Mouse (Mus musculus): ENCODE measurements around the gene Foxo1. TPM values are rescaled to one million over a fixed set of nuclear protein-coding genes. Genes with fewer than 3 reads are reported as not detected.

Gene Foxo1
- polyA plus RNA-seq, 1 experiment from 2014 or later = 3.5 TPM

DNA sequence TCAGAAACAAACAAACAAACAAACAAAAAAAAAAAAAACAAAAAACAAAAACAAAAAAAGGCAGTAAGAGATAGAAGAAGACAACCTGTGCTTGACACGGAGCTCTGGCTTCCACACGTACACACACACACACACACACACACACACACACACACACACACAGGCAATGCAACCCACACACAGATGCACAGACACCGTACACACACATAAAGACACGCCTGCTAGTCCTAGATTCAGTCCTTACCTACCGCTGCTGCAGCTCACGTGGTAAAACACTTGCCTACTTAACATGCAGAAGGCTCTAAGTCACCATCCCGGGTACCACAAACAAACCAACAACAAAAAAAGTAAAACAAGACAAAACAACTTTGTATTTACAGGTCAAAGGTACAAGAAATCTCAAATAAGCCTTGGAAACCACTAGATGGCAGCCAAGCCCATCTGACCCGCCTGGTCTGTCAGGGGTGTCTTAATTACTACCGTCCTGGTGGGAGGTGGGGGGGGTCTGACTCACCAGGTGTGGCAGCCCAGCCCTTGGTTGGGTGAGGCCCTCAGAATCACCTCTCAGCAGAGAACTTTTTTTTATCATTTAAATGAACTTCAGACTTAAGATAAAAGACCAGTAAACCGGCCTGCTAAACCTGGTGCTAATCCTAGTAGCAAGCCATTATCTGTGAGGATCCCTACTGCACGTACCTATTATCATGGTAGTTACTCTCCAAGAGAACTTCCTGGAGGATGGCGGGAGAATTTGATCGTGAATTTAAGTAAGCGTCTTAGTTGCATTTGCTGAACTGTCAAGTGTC lies 14.3 kb upstream of the Foxo1 start:
- 27% methylated on average over 14 of the region's 14 CpGs for WGBS (ENCODE audit: insufficient replicate concordance)
- peak; percentile 42 for DNase-seq
- peak; percentile 64 for TF ChIP-seq CTCF (IDR thresholded peaks at IDR 0.05; ENCODE audit: low read depth)
- TF ChIP-seq EP300 (IDR thresholded peaks at IDR 0.05; ENCODE audit: low read depth) = no peak

DNA sequence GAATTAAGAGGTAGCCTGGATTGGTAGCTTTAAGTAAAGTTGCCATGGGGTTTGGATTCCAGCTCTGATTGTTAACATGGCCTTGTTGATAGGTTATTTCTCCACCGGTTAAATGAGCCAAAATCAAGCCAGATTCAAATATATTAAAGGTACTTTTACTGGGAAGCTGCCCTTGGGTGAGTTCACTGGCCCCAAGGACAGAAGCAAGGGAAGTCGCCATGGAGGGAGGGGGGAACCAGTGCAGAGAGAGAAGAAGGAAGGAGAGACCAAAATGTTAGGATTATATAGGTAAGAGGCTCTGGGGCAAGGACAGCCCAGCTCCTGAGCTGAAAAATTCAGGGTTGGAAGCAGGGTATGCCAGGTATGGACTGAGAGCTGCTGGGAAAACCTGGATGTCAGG lies 13.6 kb upstream of the Foxo1 start:
- TF ChIP-seq EP300 (IDR thresholded peaks at IDR 0.05; ENCODE audit: low read depth) (no peak), CTCF (IDR thresholded peaks at IDR 0.05; ENCODE audit: low read depth) (no peak)
- no peaks in the 10 kb centered on the region for H3K36me3 ChIP-seq (replicated peaks; ENCODE audit: insufficient read depth, low read length)
- no peak for ATAC-seq
- H3K27me3 ChIP-seq (ENCODE audit: insufficient read depth, low read length) = no peaks in the 10 kb centered on the region
- no peak overlapping the region for H3K4me3 ChIP-seq (ENCODE audit: low read depth, low read length)
- H3K9me3 ChIP-seq (ENCODE audit: low read length) = no peaks in the 10 kb centered on the region
- no peaks in the 10 kb centered on the region; the same call in 1 of the 2 replicates for H3K4me1 ChIP-seq (ENCODE audit: insufficient read depth)
- no peak overlapping the region for H3K9ac ChIP-seq (replicated peaks)
- no peak overlapping the region for H3K4me2 ChIP-seq (ENCODE audit: low read depth, low read length)
- WGBS (ENCODE audit: insufficient replicate concordance) = 20% methylated on average over 2 of the region's 2 CpGs
- no peak overlapping the region for H3K27ac ChIP-seq (ENCODE audit: low read depth)
- no peak for DNase-seq

More for the DNA sequence above, 14.3 kb upstream of the Foxo1 start:
- no peaks in the 10 kb centered on the region for H3K9me3 ChIP-seq (ENCODE audit: low read length)
- H3K4me3 ChIP-seq (ENCODE audit: low read depth, low read length) = no peak overlapping the region
- no peak overlapping the region for H3K4me2 ChIP-seq (ENCODE audit: low read depth, low read length)
- H3K9ac ChIP-seq (replicated peaks) = no peak overlapping the region
- no peak for ATAC-seq
- H3K27ac ChIP-seq (ENCODE audit: low read depth) = no peak overlapping the region
- H3K36me3 ChIP-seq (replicated peaks; ENCODE audit: insufficient read depth, low read length) = no peaks in the 10 kb centered on the region
- H3K27me3 ChIP-seq (ENCODE audit: insufficient read depth, low read length) = no peaks in the 10 kb centered on the region
- H3K4me1 ChIP-seq (ENCODE audit: insufficient read depth) = no peaks in the 10 kb centered on the region; the same call in 1 of the 2 replicates

DNA sequence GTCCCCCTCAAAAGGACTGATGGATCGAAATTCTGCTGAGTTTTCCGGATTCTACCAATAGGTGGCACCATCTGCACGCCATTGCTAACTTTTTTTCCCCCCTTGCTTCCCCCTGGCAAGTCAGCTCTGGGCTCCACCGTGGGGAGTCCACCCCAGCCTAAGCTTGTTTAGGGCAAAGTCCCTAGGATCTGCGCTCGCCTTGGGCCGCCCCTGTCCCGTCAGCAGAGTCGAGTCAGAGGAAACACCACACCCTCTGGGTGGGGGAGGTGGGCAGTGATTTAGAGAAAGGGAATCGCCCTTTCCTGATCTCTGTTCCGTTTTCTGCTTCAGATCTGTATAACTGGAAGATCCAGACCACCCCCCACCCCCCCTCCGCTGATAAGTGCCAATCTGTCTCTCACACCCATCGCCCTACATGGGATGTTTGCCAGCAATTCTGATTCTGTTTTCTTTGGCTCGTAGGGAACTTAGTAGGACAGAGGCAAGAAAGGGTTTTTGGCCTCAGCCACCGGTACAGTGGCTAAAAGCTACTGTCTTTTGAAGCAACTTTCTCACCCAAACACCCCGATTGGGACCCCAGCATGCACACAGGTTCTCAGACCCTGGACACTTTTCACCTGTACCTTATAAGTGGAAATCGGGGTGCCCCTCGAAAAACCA lies 10.2 kb upstream of the Foxo1 start:
- 14% methylated on average over 18 of the region's 18 CpGs for WGBS (ENCODE audit: insufficient replicate concordance)
- no peak overlapping the region for H3K9ac ChIP-seq (replicated peaks)

DNA sequence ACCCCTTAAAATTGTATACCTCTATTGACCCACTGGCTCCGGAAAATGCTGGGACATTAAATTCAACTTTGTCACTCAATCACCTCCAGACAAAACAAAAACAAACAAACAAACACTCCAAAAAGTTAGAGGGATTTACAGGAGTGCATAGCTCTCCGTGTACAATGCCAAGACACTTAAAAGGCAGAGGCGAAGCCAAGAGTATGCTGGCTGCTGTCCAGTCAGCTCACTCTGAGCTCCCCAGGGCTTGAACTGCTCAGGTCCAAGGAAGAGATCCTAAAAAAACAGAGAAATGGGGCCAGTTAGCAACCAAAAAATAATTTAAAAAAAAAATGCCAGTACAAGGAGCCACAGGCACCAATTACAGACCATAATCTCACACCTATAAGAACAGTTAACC lies 9.6 kb upstream of the Foxo1 start:
- no peak overlapping the region for H3K4me3 ChIP-seq (ENCODE audit: low read depth, low read length)
- no peak overlapping the region for H3K4me2 ChIP-seq (ENCODE audit: low read depth, low read length)
- H3K27ac ChIP-seq (ENCODE audit: low read depth) = no peak overlapping the region
- no peak for DNase-seq
- 50% methylated on average over 3 of the region's 3 CpGs for WGBS (ENCODE audit: insufficient replicate concordance)
- no peaks in the 10 kb centered on the region for H3K27me3 ChIP-seq (ENCODE audit: insufficient read depth, low read length)
- no peak for TF ChIP-seq CTCF (IDR thresholded peaks at IDR 0.05; ENCODE audit: low read depth)
- no peak for TF ChIP-seq EP300 (IDR thresholded peaks at IDR 0.05; ENCODE audit: low read depth)
- H3K4me1 ChIP-seq (ENCODE audit: insufficient read depth) = no peaks in the 10 kb centered on the region; the same call in 1 of the 2 replicates
- no peaks in the 10 kb centered on the region for H3K36me3 ChIP-seq (replicated peaks; ENCODE audit: insufficient read depth, low read length)
- H3K9ac ChIP-seq (replicated peaks) = no peak overlapping the region
- ATAC-seq = no peak
- H3K9me3 ChIP-seq (ENCODE audit: low read length) = no peaks in the 10 kb centered on the region

More for the DNA sequence above, 10.2 kb upstream of the Foxo1 start:
- Histone ChIP-seq H3K36me3 (replicated peaks; ENCODE audit: insufficient read depth, low read length) (no peaks in the 10 kb centered on the region), H3K4me1 (ENCODE audit: insufficient read depth) (no peaks in the 10 kb centered on the region; the same call in 1 of the 2 replicates), H3K4me3 (ENCODE audit: low read depth, low read length) (no peak overlapping the region), H3K27me3 (ENCODE audit: insufficient read depth, low read length) (no peaks in the 10 kb centered on the region), H3K9me3 (ENCODE audit: low read length) (no peaks in the 10 kb centered on the region), H3K4me2 (ENCODE audit: low read depth, low read length) (peak overlapping the region; percentile 67), H3K27ac (ENCODE audit: low read depth) (no peak overlapping the region)
- DNase-seq (peak; percentile 46), ATAC-seq (0 out of 2 replicates have a peak, but pooled peaks have one; percentile 35)
- peak; percentile 76 for TF ChIP-seq CTCF (IDR thresholded peaks at IDR 0.05; ENCODE audit: low read depth)
- TF ChIP-seq EP300 (IDR thresholded peaks at IDR 0.05; ENCODE audit: low read depth) = no peak

DNA sequence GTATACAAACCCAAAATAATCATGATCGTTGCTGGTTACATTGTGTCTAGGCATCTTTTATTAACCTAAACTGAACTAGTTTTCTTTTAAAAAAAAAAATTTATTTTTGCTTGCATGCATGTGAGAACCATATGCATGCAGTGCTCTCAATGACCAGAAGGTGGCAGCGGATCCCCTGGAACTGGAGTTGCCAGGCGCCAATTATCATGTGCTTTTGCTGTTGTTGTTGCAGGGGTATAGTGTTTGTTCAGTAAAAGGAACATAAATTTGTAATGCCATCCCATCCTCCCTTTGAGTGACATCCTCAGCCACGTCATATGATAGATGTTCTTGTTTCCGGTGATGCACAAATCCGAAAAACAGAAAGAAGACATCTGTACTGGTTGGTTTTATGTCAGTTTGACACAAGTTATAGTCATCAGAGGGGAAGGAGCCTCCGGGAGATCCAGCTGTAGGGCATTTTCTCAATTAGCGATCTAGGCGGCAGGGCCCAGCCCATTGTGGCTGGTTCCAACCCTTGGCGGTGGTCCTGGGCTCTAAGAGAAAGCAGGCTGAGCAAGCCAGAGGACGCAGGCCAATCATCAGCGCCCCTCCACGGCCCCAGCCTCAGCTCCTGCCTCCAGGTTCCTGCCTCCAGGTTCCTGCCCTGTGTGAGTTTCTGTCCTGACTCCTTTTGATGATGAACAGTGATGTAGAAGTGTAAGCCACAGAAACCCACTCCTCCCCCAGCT lies 5.5 kb upstream of the Foxo1 start:
- H3K9ac ChIP-seq (replicated peaks) = no peak overlapping the region
- TF ChIP-seq CTCF (IDR thresholded peaks at IDR 0.05; ENCODE audit: low read depth) = peak; percentile 91
- TF ChIP-seq EP300 (IDR thresholded peaks at IDR 0.05; ENCODE audit: low read depth) = no peak
- ATAC-seq (no peak), DNase-seq (peak; percentile 81)
- no peak overlapping the region for H3K4me2 ChIP-seq (ENCODE audit: low read depth, low read length)
- H3K4me3 ChIP-seq (ENCODE audit: low read depth, low read length) = no peak overlapping the region
- WGBS (ENCODE audit: insufficient replicate concordance) = 53% methylated on average over 13 of the region's 13 CpGs
- no peaks in the 10 kb centered on the region for H3K36me3 ChIP-seq (replicated peaks; ENCODE audit: insufficient read depth, low read length)
- no peaks in the 10 kb centered on the region for H3K9me3 ChIP-seq (ENCODE audit: low read length)
- peaks cover 7% of the 10 kb centered on the region for H3K4me1 ChIP-seq (ENCODE audit: insufficient read depth)
- 0 out of 2 replicates have a peak, but pooled peaks cover 4% of the 10 kb centered on the region for H3K27me3 ChIP-seq (ENCODE audit: insufficient read depth, low read length)
- H3K27ac ChIP-seq (ENCODE audit: low read depth) = no peak overlapping the region

DNA sequence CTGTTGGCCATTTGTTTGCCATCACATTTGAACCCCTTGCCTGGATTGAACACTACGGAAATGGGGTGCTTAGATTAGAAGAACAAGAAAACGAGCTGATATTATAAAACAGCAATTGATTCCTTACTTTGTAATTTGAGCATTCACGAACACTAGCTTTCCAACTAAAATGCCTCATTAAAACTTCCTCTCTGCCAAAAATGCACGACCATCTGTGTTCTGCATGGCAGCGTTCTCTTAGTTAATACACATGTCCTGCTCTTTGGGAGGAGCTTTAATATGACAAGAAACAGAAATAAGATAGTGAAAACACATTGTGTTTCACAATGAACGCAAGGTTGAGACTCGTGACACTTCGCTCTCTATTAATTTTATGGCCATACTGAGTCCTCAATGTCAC lies 3.8 kb upstream of the Foxo1 start:
- Histone ChIP-seq H3K4me1 (ENCODE audit: insufficient read depth) (peaks cover 7% of the 10 kb centered on the region), H3K27ac (ENCODE audit: low read depth) (no peak overlapping the region), H3K27me3 (ENCODE audit: insufficient read depth, low read length) (peaks cover 12% of the 10 kb centered on the region; the same call in 1 of the 2 replicates), H3K9me3 (ENCODE audit: low read length) (no peaks in the 10 kb centered on the region), H3K4me3 (ENCODE audit: low read depth, low read length) (no peak overlapping the region), H3K9ac (replicated peaks) (no peak overlapping the region), H3K36me3 (replicated peaks; ENCODE audit: insufficient read depth, low read length) (no peaks in the 10 kb centered on the region), H3K4me2 (ENCODE audit: low read depth, low read length) (no peak overlapping the region)
- 81% methylated on average over 8 of the region's 8 CpGs for WGBS (ENCODE audit: insufficient replicate concordance)
- ATAC-seq (no peak), DNase-seq (no peak)
- TF ChIP-seq CTCF (IDR thresholded peaks at IDR 0.05; ENCODE audit: low read depth) = no peak
- TF ChIP-seq EP300 (IDR thresholded peaks at IDR 0.05; ENCODE audit: low read depth) = no peak

Measured in liver, postnatal 0 days (tissue).